Mouse (Mus musculus) cortical plate, adult 2 months (tissue): ENCODE results near the gene Psme1.

Experiments used
- CTCF ChIP-seq: fragments of 200-500 bp; IDR thresholded peaks from 2 replicates; pipeline ENCODE4 v1.5.1; 2011; ENCODE audit warnings: mild to moderate bottlenecking, control low read depth, low read length; ENCODE audit not compliant: insufficient read depth; ENCODE audit errors: extremely low read depth
- POLR2A ChIP-seq: fragments of 200-500 bp; IDR thresholded peaks from 2 replicates; pipeline ENCODE4 v1.6.1; 2011; ENCODE audit warnings: mild to moderate bottlenecking, low read length, control low read depth; ENCODE audit not compliant: insufficient read depth; ENCODE audit errors: extremely low read depth

DNA sequence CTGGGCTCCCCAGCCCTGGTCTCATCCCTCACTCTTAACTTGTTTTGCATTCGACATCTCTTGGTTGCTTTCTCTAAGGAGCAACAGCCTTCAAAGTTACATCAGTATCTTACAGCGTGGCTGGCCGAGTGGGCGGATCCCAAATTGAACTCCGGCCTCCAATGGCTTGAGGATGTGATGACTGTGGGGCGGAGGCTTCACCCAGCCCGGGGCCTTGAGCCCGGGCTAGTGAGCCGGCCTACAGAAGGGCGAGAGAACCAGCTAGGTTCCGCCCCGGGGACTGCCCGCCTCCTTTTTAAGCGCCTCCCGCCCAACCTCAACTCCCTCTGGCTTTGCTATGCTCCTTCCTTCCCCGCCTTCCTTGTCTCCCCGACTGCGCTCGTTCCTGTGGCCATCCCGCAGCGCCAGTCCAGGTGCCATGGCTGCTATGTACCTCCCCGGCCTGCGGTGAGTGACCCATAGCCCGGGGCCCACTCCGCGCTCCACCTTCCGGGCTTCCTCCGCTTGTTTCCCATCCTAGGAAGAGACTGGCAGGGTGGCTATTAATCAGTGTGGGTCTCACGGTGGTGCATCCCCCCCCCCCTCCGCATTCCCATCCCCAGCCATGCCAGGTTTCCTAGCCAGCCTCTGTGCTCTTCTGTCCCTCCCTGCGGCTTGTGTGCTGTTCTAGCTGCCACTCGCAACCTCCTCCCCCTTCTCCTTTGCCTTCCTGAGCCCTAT, 37.7 kb upstream of the Psme1 start, which contains the start of gene Pck2:
- TF ChIP-seq CTCF, result no peak
- peak; percentile 52; the same call in 1 of the 2 replicates for TF ChIP-seq POLR2A
